Mouse (Mus musculus): ENCODE measurements at regions not wholly inside any gene's neighbourhood (a gene's known extent, or its start where the extent isn't known, plus 50 kb on each side); places are given as distances from the start of the nearest gene placed in this dataset.

DNA sequence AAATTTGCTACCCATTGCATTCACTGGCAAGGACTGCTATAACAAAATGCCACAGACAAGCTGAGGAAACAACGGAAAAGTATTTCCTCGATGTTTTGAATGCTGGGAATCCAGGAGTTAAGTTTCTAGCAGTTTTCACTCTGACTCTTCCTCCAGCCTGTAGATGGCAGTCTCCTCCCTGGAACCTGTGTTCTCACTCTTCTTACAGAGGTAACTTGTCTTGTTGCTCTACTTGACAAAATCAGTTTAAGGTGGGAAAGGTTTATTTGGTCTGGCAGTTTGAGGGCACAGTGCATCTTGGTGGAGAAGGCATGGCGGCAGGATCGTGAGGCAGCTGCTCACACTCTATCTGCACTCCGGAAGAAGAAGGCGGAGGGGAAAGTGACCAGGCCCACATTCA is 181.3 kb upstream of the Nckap5 start:
- no peak for DNase-seq (ENCODE audit: extremely low read depth, low read depth)

DNA sequence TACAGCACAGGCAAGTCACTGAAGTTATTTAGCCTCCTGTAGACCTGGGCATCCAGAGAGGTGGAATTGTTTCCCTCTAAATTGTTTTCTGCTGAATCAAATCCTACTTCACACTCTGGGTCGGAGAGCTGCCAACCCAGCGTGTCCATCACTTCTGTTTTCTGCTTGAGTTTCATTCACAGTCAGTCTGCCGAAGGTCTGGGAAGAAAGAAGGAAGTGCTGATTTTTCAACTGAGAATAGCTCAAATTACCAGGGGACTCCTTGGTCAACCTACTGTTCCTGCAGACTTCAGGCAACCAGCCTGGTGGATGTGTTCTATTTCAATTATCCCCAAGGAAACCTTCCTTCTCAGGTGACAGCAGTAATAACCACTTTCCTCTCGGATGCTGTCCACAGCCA is 179.1 kb upstream of the Nckap5 start:
- no peak for DNase-seq (ENCODE audit: extremely low read depth, low read depth)

DNA sequence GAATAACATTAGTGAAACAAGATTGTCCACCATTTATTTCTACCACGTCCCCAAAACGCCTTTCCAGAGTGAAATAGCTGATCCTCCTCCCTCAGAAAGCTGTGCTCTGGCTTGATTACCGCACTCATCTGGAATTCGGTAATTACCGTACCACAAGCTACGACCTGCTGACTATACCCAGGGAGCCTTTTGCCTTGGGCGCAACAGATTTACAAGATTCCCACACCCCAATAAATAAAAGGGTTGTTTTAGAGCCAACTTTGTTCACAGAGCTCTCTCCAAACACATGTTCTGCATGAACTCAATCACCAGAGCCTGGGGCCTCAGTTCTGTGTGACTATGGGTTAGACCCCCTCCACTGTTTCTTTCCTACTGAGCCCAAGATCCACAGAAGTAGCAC is 171.1 kb upstream of the Nckap5 start:
- DNase-seq (ENCODE audit: extremely low read depth, low read depth), result no peak

DNA sequence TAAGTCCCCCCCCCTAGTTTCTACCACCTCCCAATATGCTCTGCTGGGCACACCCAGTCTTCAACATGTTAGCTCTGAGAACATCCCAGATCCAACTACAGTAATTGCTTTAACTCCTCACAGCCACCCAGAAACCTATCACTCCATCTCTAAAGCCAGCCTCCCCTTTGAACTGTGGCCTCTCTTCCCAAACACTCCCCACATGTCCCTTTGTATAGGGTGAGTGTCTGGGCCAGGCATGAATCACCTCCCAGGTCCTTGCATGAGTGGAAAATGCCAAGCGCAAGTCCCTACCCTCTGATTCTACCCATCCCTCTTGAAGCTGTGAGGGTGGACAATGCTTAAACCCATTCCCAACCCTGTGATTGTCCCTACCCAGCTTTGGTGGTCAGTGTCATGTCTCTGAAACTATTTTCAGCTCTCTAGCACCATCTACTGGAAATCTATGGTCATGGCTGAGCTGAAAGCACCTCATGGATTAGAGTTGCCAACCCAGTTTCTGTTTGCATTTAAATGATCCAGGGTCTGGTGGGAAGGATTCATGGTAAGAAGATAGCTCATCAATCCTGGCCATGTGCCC is 162.6 kb upstream of the Nckap5 start:
- no peak for DNase-seq (ENCODE audit: extremely low read depth, low read depth)

DNA sequence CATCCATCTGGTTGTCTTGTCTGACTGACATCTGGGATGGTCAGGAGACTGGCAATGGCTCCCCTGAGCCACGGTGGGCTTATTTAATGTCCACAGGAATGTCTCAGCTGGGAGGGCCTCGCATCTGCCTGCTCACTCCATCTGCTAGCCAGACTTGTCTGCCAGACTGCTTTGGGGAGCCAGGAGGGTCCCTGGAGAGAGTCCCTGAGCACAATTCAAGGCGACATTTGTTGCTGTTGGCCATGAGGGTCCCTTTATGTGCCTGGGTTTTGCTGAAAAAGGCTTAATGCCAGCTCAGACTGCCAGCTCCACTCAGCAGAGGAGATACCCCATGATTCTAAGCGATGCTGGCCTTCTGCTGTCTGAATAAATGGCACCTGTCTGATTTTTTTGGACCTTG is 161.8 kb upstream of the Nckap5 start:
- no peak for DNase-seq (ENCODE audit: extremely low read depth, low read depth)

DNA sequence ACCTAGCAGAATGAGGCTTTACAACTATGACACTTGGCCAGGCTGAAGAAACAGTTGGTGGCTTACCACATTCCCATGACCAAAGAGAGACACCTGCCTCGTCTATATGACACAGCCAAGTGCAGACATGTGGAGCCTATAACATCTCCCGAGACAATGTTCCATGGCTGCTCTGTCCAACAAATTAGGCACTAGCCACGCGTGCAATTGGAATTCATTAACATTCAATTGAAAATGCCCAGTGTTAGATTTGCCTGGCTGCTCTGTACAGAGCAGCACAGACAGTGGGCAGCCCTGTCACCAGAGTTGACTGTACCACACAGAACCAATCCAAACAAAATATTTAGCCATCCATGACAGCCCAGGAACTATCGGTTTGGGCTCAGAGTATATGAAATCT is 152.2 kb upstream of the Nckap5 start:
- DNase-seq (ENCODE audit: extremely low read depth, low read depth), result no peak

DNA sequence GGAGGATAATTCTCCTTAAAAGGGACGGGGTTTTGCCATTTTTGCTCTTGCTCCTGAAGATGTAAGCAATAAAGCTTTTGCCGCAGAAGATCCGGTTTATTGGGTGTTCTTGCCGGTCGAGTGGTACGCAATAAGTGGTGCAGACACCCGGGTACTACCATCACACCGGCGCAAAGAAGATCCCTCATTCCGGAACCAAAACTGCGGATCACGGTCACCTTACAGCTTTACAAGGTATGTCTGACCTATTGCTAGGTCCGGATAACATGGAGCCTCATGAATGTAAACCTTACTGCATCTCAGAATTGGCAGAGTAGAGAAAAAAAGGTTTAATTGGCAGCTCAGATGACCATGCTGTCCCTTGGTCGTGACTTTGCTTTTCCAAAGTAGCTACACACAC is 149.7 kb upstream of the Nckap5 start:
- no peak for DNase-seq (ENCODE audit: extremely low read depth, low read depth)

DNA sequence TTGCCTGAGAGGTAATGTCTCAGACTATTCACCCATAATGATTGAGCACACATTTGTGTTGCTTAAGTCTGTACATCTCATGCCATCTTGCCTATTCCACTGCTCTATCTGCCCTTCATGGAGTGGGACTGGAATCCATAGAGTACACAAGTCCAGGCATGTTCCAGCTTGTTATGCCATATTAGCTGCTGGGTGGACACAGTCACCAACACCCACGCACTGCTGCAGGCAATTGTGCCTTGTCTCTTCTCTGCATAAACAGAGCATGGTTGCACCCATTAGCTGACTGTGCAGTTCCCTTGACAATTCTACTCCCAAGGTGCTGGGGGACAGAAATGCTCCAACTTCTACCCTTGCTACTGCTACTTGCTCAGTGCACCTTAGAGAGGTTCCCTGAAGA is 143.3 kb upstream of the Nckap5 start:
- DNase-seq (ENCODE audit: extremely low read depth, low read depth), result no peak

DNA sequence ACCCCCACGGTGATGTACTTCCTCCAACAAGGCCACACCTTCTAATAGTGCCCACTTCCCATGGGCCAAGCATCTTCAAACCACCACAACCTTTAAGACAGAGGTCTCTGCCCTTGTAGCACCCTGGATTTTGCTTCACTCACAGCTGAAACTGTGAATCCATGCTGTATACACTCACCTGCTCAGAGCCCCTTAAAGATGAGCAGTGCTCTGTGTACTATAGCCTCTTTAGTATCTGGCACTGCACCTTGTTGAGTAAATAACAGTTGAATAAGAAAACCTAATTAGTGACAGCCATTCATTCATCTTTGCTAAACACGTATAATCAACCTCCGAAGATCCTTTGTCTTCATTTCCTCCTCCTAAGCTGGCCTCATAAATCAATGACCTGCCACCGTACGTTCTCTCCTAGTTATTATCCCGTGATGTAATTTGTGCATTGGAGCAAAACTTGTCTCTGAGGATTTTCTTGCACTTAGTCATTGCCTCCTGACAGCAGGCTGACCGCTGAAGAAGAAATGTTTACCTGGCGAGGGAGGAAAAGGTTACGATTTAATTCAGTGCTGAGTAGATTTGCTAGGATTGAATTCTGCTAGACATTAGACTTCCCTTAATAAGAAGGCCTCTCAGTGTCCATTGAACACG is 141.3 kb upstream of the Nckap5 start:
- DNase-seq (ENCODE audit: extremely low read depth, low read depth), result no peak

DNA sequence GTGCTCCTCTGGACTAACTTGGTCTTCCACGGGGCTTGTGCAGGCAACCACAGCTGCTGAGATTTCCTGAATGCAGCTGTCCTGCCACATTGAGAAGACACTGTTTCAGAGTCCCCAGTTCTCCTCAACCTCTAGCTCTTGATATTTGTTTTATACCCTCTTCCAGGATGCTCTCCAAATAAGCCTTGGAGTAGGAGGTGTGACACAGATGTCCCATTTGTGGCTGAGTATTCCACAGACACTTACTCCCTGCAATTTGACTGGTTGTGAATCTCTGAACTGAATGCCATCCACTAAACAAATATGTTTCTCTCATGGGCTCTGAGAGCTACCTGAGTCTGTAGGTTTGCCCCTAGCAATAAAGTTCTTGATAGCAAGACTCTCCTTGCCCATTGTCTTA is 140.5 kb upstream of the Nckap5 start:
- DNase-seq (ENCODE audit: extremely low read depth, low read depth), result no peak

DNA sequence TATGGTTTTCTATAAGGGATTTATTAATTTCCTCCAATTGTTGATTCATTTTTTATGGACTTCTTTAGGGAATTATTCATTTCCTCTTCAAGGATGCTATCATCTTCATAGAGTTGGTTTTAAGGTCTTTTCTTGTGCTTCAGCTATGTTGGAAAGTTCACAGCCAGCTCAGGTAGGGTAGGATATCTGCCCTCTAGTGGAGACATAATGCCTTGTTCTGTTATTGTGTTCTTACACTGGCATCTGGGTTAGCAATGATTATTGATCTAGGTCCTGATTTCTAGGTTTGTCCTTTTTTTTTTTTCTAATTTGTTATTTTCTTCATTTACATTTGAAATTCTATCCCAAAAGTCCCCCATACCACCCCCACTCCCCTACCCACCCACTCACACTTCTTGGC is 135.8 kb upstream of the Nckap5 start:
- DNase-seq (ENCODE audit: extremely low read depth, low read depth), result no peak

DNA sequence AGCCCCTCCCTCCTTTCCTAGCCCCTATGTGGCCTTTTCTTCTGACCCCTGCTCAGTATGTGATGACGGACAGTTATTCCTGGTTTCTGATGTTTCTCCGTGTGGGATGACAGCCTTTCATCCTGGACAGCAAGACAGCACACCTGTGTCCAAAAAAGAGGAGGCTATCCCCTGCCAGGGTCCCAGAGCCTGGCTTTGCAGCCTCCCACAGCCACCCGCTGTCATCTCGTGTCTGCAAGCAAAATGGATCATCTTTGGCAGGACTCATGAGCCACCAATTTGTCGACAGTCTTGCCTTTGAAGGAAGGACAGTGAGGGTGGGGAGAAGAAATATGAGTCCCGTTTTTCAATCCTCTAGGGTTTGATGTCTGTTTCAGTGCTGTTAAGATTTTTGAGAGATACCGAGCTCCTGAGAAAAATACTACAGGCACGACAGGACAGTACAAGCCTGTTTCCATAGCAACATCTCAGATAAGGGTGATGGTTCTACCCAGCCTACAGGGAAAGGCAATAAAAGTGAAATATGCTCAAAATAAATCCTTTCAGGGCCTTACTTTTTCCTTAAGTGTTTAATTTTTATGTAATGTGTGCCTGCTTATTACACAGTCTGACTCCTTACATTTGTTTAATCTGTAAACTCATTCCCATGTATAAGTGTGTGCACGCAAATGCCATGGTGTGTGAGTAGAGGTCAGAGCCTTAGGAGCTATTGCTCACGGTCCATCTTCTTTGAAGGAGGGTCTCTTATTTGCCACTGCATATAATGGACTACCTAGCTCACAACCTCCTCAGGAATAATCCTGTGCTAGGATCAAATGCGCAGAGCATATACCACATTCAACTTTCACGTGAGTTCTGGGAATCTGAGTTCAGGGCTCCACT is 125.5 kb upstream of the Nckap5 start:
- DNase-seq (ENCODE audit: extremely low read depth, low read depth), result no peak

DNA sequence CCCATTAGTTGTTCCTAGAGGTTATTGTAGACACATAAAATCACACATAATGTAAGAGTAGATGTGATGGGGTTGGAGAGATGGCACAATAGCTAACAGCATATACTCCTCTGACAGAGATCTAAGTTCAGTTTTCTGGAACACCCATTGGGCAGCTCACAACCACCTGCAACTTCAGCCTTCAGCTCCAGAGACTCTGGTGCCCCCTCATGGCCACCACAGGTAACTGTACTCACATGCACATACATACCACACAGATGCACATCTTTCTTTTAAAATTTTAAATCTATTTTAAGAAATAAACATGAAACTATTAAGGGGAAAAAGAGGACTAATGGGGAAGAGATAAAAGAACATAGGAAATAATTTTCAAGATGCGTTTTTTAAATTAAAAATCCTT is 117.3 kb upstream of the Nckap5 start:
- no peak for DNase-seq (ENCODE audit: extremely low read depth, low read depth)

DNA sequence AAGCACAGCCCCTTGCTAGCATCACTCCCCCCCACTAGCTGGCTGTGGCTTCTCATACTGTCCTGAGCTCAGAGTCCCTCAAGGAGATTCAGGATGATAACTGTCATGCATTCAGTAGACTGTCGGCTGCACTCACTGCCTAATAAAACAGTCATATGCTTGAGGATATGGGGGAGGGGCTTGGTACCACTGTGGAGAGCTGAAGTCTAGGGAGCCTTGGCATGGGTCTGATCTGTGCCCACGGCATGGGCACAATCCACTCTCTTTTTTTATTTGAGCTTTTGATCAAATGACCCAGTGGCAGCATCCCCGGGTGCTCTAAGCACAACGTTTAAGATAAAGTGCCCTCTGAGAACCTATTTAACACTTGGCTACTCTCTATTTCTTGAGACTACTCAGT is 102.1 kb upstream of the Nckap5 start:
- no peak for DNase-seq (ENCODE audit: extremely low read depth, low read depth)

DNA sequence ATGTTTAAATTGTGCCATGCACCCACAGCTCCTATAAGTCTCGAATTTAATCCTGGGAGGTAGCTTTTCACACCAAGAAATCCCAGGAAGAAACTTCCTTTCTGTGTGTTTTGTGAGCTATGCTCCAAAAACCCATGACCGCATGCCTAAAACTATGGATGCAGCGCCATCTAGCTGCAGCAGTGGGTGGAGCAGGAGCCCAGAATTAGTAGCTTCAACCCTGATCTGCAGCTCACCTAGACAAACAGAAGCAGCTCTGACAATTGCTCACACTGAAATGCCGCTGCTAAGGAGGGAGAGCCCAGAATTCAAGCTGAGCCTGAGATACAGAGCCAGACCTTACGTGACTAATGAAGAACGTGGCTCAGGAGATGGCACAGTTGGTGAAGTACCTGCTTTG is 101.2 kb upstream of the Nckap5 start:
- DNase-seq (ENCODE audit: extremely low read depth, low read depth), result peak; percentile 15

DNA sequence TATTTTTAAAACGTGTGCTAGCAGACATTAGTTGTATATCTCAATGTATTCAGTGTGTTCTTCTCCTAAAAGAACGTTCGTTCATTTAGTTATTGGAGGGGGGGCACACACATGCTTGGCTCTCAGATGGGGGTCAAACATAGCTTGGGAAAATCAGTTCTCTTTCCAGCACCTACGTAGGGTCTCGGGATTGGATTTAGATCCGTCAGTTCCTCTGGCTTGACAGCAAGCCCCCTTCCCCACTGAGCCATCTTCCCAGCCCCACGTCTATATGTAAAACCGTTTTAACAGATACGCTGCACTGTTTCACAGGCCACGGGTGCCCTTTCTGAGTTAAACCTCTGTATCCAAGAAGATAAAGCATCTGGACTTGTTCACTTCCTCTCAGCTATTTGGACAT is 100.5 kb upstream of the Nckap5 start:
- DNase-seq (ENCODE audit: extremely low read depth, low read depth), result no peak

DNA sequence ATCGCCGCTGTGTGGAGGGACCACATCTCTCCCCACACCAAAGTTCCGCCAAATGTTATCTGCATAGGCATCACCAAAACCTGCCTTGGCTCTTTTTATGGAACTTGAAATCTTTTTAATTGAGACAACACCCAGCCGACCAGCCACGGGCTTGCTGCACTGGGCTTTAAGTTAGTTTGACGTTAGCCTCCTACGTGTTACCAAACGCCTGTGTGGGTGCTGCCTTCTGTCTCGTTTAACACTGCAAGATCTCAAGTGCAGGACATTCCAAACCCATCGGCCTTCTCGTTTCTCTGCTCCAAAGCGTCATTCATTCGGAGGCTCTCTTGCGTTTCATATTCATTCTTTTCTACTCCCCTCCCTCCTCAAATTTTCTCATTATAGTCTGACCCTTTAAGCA is 100.0 kb upstream of the Nckap5 start:
- DNase-seq (ENCODE audit: extremely low read depth, low read depth), result no peak

DNA sequence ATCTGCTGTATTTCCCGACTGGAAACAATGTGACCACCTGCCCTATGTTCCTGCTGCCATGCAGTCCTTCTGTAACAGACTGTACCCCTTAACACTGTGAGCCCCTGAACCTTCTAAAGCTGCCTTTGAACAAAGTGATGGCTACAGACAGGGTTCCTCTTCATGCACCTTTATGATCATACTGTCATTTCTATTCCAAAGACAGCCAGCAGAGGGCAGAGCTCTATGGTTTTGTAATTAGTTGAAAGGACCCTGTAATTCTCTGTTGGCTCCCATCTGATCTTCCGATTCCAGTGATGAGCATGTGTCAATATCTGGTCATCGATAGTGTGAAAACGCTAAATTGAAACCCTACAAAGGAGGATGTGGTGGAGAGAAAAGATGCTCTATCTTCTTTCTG is 99.1 kb upstream of the Nckap5 start:
- DNase-seq (ENCODE audit: extremely low read depth, low read depth), result no peak

DNA sequence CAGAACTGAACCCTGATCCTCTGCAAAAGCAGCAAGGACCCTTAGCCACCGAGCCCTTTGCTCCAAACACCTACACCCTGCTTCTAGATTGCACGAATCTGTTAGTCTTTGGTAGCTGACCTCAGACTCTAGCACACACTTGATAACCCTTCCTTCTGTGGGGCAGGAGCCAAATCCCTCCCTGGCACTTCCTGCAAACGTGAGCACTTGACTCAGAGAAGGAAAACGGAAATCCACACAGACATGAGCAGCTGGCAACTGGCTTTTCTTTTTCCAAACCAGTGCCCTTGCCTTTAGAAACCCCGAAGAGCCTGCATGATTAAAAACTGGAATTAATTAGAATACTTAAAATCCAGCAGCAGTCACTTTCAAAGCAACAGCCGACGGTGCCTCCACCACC is 97.6 kb upstream of the Nckap5 start:
- no peak for DNase-seq (ENCODE audit: extremely low read depth, low read depth)

DNA sequence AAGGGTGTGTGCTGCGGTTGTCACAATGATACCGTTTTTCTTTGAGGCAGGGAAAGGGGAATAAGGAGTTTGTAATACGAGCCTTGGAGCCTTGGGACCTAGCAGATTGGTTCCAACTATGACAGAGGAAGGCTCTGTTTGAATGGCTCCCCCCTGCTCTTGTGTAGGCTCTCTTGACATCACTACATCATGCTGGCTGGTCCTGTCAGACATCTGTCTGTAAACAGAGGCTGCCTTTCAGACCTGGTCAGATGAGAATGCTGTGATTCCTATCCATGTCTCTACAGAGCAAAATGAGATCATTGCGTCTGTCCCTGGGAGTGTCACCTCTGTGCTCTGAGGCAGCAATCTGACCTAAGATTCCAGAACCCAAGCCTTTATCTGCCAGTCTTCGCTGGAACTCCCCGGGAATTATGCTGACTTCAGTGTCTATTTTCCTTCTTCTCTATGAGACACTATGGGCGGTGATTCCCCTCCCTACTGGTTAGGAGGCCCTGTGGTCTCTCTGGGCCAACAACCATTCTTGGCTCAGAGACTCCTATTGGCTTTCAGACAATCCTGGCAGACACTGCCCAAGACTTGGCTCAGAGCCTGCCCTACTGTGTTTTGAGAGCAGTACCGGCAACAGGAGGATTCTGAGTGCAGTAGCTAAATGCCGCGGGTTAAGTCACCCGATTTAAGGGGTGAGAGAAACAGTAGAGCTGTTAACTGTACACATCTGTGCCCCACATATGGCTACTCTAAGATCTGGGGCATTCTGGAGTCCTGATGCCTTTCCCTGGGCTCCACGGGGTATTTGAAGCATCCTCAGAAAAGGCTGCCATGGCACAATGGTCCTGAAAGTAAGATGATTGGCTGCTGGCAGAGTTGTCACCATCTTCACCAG is 94.8 kb upstream of the Nckap5 start:
- DNase-seq (ENCODE audit: extremely low read depth, low read depth), result no peak

DNA sequence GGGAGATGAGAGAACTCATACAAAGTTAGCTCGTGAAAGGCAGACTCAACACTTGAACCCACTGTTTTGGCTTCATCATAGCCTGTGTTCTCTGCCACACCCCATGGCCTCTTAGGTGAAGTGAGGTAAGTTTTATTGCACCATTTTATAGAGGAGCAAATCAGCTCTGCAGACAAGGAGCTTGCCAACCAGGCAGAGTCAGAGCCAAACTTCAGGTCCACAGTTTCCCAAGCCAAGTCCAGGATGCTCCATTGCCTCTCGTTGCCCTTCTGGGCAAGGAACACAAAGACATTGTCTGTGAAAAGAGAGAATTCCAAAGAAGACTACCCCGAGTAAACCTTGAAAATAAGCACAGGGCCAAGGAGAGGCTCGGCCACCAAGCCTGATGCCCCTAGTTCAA is 93.4 kb upstream of the Nckap5 start:
- no peak for DNase-seq (ENCODE audit: extremely low read depth, low read depth)

DNA sequence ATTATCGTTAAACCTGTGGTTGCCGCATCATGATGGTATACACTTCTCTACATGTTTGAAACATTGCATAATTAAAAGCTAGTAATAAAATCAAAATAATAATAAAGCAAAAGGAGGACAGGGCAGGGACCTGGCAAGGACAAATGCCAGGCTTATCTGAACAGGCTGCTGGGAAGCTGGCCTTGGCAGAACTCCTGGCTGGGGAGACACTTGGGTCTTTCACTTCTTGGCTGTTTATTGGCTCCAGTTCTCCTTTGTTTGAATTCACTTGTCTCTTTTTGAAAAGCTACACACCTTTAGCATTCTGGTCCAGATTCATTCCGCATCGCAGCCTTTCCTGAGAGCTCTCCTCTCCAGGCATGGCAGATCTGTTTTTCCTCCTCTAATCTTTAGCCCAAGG is 91.6 kb upstream of the Nckap5 start:
- DNase-seq (ENCODE audit: extremely low read depth, low read depth), result no peak

Data from MEL-GATA-1-ER (cell line).